ENCODE assay signal across 23 mouse cellular contexts in genomic region chr15:88379951-88380623, GRCm38 (mm10).
DNase-seq lines count a peak whose midpoint lies in the region; ATAC-seq lines count a peak whose summit lies in the region.
"Had no signal": no experiment of that assay in that cellular context is flagged by ENCODE, and none has a peak within 500 bp of the region (broad histone marks: within the 10 kb centered on the region; RNA-seq: fewer than 3 reads in every experiment).

No protein-coding gene starts in this region.

- DNase-seq in embryo, embryonic 10 days (ENCODE audit: low spot score): peak; percentile 46
- no peak for DNase-seq in embryo, embryonic 9.5 days (ENCODE audit: extremely low spot score)
- DNase-seq in embryo, embryonic 11.5 days (ENCODE audit: low read depth, low spot score): peak; percentile 20
- DNase-seq in gastrocnemius, postnatal 36 days: no peak
- no peak for DNase-seq in kidney, postnatal 25 days
- DNase-seq: adrenal gland, postnatal 10 days; cerebellum, adult 8-10 months; cerebellum, postnatal 36 days; kidney, adult 9 months; kidney, postnatal 36 days; liver, postnatal 0 days; right cerebral cortex, adult 18-20 months; right cerebral cortex, postnatal 4 days; thymus, postnatal 14 days had no signal

- WGBS in midbrain, embryonic 12.5 days: 13% methylated on average over 6 of the region's 6 CpGs
- WGBS in midbrain, embryonic 15.5 days: 12% methylated on average over 6 of the region's 6 CpGs
- WGBS in forebrain, embryonic 15.5 days: 3% methylated on average over 6 of the region's 6 CpGs

- H3K27ac ChIP-seq in midbrain, embryonic 12.5 days (replicated peaks): no peak overlapping the region
- no peak overlapping the region for H3K27ac ChIP-seq in midbrain, embryonic 15.5 days
- peak overlapping the region; percentile 56 for H3K27ac ChIP-seq in forebrain, embryonic 15.5 days (replicated peaks)
- H3K27ac ChIP-seq: embryonic facial prominence, embryonic 12.5 days; hindbrain, embryonic 14.5 days; intestine, embryonic 15.5 days; limb, embryonic 12.5 days had no signal

- no peak overlapping the region for H3K9ac ChIP-seq in midbrain, embryonic 12.5 days (replicated peaks)
- no peak overlapping the region for H3K9ac ChIP-seq in midbrain, embryonic 15.5 days
- no peak overlapping the region for H3K9ac ChIP-seq in forebrain, embryonic 15.5 days (replicated peaks)
- H3K9ac ChIP-seq: embryonic facial prominence, embryonic 12.5 days; hindbrain, embryonic 14.5 days; intestine, embryonic 15.5 days; limb, embryonic 12.5 days; liver, postnatal 0 days had no signal

- H3K27me3 ChIP-seq in midbrain, embryonic 12.5 days: peaks cover 5% of the 10 kb centered on the region; the same call in 1 of the 2 replicates
- H3K27me3 ChIP-seq in midbrain, embryonic 15.5 days (replicated peaks): no peaks in the 10 kb centered on the region
- H3K27me3 ChIP-seq in forebrain, embryonic 15.5 days: 0 out of 2 replicates have a peak, but pooled peaks cover 2% of the 10 kb centered on the region
- H3K27me3 ChIP-seq: embryonic facial prominence, embryonic 12.5 days; intestine, embryonic 15.5 days had no signal

- ATAC-seq in midbrain, embryonic 12.5 days (ENCODE audit: low FRiP score, low read depth): peak; percentile 34; the same call in 1 of the 2 replicates
- no peak; the same call in 1 of the 2 replicates for ATAC-seq in midbrain, embryonic 15.5 days (replicated peaks)
- peak; percentile 81 for ATAC-seq in forebrain, embryonic 15.5 days (replicated peaks)
- ATAC-seq: intestine, embryonic 15.5 days; liver, postnatal 0 days; lung, postnatal 0 days had no signal

- no peak overlapping the region for H3K4me3 ChIP-seq in midbrain, embryonic 12.5 days
- H3K4me3 ChIP-seq in midbrain, embryonic 15.5 days: no peak overlapping the region
- H3K4me3 ChIP-seq in forebrain, embryonic 15.5 days: no peak overlapping the region
- H3K4me3 ChIP-seq: embryonic facial prominence, embryonic 12.5 days; intestine, embryonic 15.5 days; limb, embryonic 12.5 days had no signal

- peaks cover 26% of the 10 kb centered on the region for H3K4me1 ChIP-seq in midbrain, embryonic 12.5 days
- peaks cover 16% of the 10 kb centered on the region for H3K4me1 ChIP-seq in midbrain, embryonic 15.5 days
- peaks cover 30% of the 10 kb centered on the region for H3K4me1 ChIP-seq in forebrain, embryonic 15.5 days
- H3K4me1 ChIP-seq: embryonic facial prominence, embryonic 12.5 days; intestine, embryonic 15.5 days; limb, embryonic 12.5 days had no signal

- H3K36me3 ChIP-seq in midbrain, embryonic 12.5 days: no peaks in the 10 kb centered on the region
- no peaks in the 10 kb centered on the region for H3K36me3 ChIP-seq in midbrain, embryonic 15.5 days (replicated peaks)
- H3K36me3 ChIP-seq in forebrain, embryonic 15.5 days: no peaks in the 10 kb centered on the region
- H3K36me3 ChIP-seq: embryonic facial prominence, embryonic 12.5 days; intestine, embryonic 15.5 days; limb, embryonic 12.5 days had no signal

- intact Hi-C loops in gastrocnemius, postnatal 36 days (cut with DNase I): no loop called here

- no peaks in the 10 kb centered on the region for H3K9me3 ChIP-seq in midbrain, embryonic 12.5 days
- H3K9me3 ChIP-seq in midbrain, embryonic 15.5 days: no peaks in the 10 kb centered on the region
- H3K9me3 ChIP-seq in forebrain, embryonic 15.5 days: no peaks in the 10 kb centered on the region
- H3K9me3 ChIP-seq: embryonic facial prominence, embryonic 12.5 days; intestine, embryonic 15.5 days; limb, embryonic 12.5 days had no signal

- H3K4me2 ChIP-seq in midbrain, embryonic 12.5 days (replicated peaks): no peak overlapping the region
- no peak overlapping the region for H3K4me2 ChIP-seq in midbrain, embryonic 15.5 days
- H3K4me2 ChIP-seq in forebrain, embryonic 15.5 days (replicated peaks): no peak overlapping the region
- H3K4me2 ChIP-seq: embryonic facial prominence, embryonic 12.5 days; hindbrain, embryonic 14.5 days; intestine, embryonic 15.5 days; limb, embryonic 12.5 days; liver, embryonic 11.5 days had no signal

Comparison
In these comparisons a context has a peak if more than half of its experiments do, and no peak if none do; other contexts are left out.
1. DNase-seq: peak in embryo, embryonic 10 days (single experiment) and embryo, embryonic 11.5 days (single experiment); none in embryo, embryonic 9.5 days (single experiment), gastrocnemius, postnatal 36 days (0 of 2) and kidney, postnatal 25 days (0 of 2).